In the genomic region with DNA sequence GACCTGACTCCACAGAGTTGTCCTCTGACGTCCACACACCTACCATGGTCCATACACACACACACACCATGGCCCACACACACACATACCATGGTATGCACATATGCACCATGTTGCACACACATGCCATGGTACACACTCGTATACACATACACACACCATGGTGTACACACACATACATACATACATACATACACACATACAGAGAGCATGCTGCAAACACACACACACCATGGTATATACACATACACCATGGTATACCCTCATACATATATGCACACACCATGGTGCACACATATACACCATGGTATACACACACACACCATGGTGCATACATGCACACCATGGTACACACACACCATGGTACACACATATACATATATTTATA, we compare ENCODE assay signal across 25 mouse cellular contexts. TPM values are rescaled to one million over a fixed set of nuclear protein-coding genes. Genes with fewer than 3 reads are reported as not detected.
DNase-seq lines count a peak whose midpoint lies in the region; ATAC-seq and TF ChIP-seq lines count a peak whose summit lies in the region.
"Had no signal": no experiment of that assay in that cellular context is flagged by ENCODE, and none has a peak within 500 bp of the region (broad histone marks: within the 10 kb centered on the region; RNA-seq: fewer than 3 reads in every experiment).

No protein-coding gene starts in this region.

- no peaks in the 10 kb centered on the region for H3K27me3 ChIP-seq in kidney, embryonic 15.5 days
- H3K27me3 ChIP-seq in lung, embryonic 14.5 days (ENCODE audit: insufficient read depth, low read length), result no peaks in the 10 kb centered on the region
- H3K27me3 ChIP-seq in CH12.LX (replicated peaks), result no peaks in the 10 kb centered on the region
- H3K27me3 ChIP-seq in limb, embryonic 15.5 days, result no peaks in the 10 kb centered on the region
- no peaks in the 10 kb centered on the region for H3K27me3 ChIP-seq in liver, embryonic 11.5 days (replicated peaks; ENCODE audit: control insufficient read depth, insufficient read depth, low read length)
- H3K27me3 ChIP-seq: hindbrain, embryonic 12.5 days; intestine, embryonic 15.5 days; limb, embryonic 13.5 days; liver, embryonic 13.5 days; neural tube, embryonic 13.5 days had no signal

- no peak for TF ChIP-seq CTCF in lung, embryonic 14.5 days (IDR thresholded peaks at IDR 0.05; ENCODE audit: low read depth)
- TF ChIP-seq CTCF in lung, adult 2 months (IDR thresholded peaks at IDR 0.05; ENCODE audit: insufficient read depth, low read length), result no peak
- TF ChIP-seq CTCF in CH12.LX (conservative IDR thresholded peaks at IDR 0.05 in 1 of 2, IDR thresholded peaks at IDR 0.05 in 1 of 2; ENCODE audit: low read depth in 2 of 2, low read length in 2 of 2), result no peak

- no peak for TF ChIP-seq EP300 in CH12.LX (IDR thresholded peaks at IDR 0.05; ENCODE audit: low read length)

- H3K9me3 ChIP-seq in kidney, embryonic 15.5 days (replicated peaks), result no peaks in the 10 kb centered on the region
- H3K9me3 ChIP-seq in lung, embryonic 14.5 days (ENCODE audit: low read depth, low read length), result no peaks in the 10 kb centered on the region
- no peaks in the 10 kb centered on the region for H3K9me3 ChIP-seq in CH12.LX (replicated peaks; ENCODE audit: low read length)
- H3K9me3 ChIP-seq in limb, embryonic 15.5 days, result no peaks in the 10 kb centered on the region
- H3K9me3 ChIP-seq in liver, embryonic 11.5 days (ENCODE audit: control insufficient read depth, low read length), result no peaks in the 10 kb centered on the region
- H3K9me3 ChIP-seq: G1E; hindbrain, embryonic 12.5 days; intestine, embryonic 15.5 days; limb, embryonic 13.5 days; liver, embryonic 13.5 days; neural tube, embryonic 13.5 days had no signal

- peak overlapping the region; percentile 68; the same call in 1 of the 2 replicates for H3K27ac ChIP-seq in kidney, embryonic 15.5 days
- H3K27ac ChIP-seq in lung, embryonic 14.5 days (ENCODE audit: low read depth), result no peak overlapping the region
- 0 out of 2 replicates have a peak overlapping the region, but pooled peaks have one; percentile 2 for H3K27ac ChIP-seq in CH12.LX (ENCODE audit: insufficient read depth, low read depth)
- no peak overlapping the region for H3K27ac ChIP-seq in limb, embryonic 15.5 days
- no peak overlapping the region for H3K27ac ChIP-seq in liver, embryonic 11.5 days (ENCODE audit: low read depth, low read length)
- H3K27ac ChIP-seq: hindbrain, embryonic 12.5 days; hindbrain, postnatal 0 days; intestine, embryonic 15.5 days; limb, embryonic 13.5 days; liver, embryonic 13.5 days; neural tube, embryonic 13.5 days had no signal

- no peaks in the 10 kb centered on the region for H3K36me3 ChIP-seq in kidney, embryonic 15.5 days
- H3K36me3 ChIP-seq in lung, embryonic 14.5 days (ENCODE audit: insufficient read depth), result no peaks in the 10 kb centered on the region
- no peaks in the 10 kb centered on the region for H3K36me3 ChIP-seq in CH12.LX (replicated peaks in 1 of 2; ENCODE audit: control insufficient read depth in 1 of 2, insufficient read depth in 1 of 2, low read length in 1 of 2)
- no peaks in the 10 kb centered on the region for H3K36me3 ChIP-seq in limb, embryonic 15.5 days
- H3K36me3 ChIP-seq in liver, embryonic 11.5 days (ENCODE audit: control insufficient read depth, insufficient read depth, low read length), result no peaks in the 10 kb centered on the region
- H3K36me3 ChIP-seq: G1E; hindbrain, embryonic 12.5 days; intestine, embryonic 15.5 days; limb, embryonic 13.5 days; liver, embryonic 13.5 days; neural tube, embryonic 13.5 days had no signal

- dilution Hi-C loops in CH12.LX (cut with MboI; ENCODE audit: extremely low pct_ligation_motif_present, extremely low pct_unique_long_range_greater_than_20kb, low sequenced_read_pairs), result no loop called here

- in situ Hi-C loops in CH12.LX (cut with MboI; ENCODE audit: low pct_ligation_motif_present, low pct_unique_long_range_greater_than_20kb, low sequenced_read_pairs), result no loop called here

- no peaks in the 10 kb centered on the region for H3K79me2 ChIP-seq in CH12.LX (replicated peaks; ENCODE audit: control insufficient read depth, extremely low read depth, insufficient read depth, poor library complexity, severe bottlenecking)

- no peak overlapping the region for H3K4me3 ChIP-seq in kidney, embryonic 15.5 days (replicated peaks)
- no peak overlapping the region for H3K4me3 ChIP-seq in lung, embryonic 14.5 days (ENCODE audit: low read depth, low read length)
- H3K4me3 ChIP-seq in lung, adult 2 months (replicated peaks; ENCODE audit: extremely low read depth, low read depth, low read length), result no peak overlapping the region
- H3K4me3 ChIP-seq in CH12.LX (replicated peaks in 1 of 3; ENCODE audit: low read depth in 2 of 3, low read length in 2 of 3, poor library complexity in 1 of 3), result no peak overlapping the region
- H3K4me3 ChIP-seq in limb, embryonic 15.5 days, result no peak overlapping the region
- H3K4me3 ChIP-seq in liver, embryonic 11.5 days (ENCODE audit: low read depth, low read length), result no peak overlapping the region
- H3K4me3 ChIP-seq: hindbrain, embryonic 12.5 days; intestine, embryonic 15.5 days; limb, embryonic 13.5 days; liver, embryonic 13.5 days; neural tube, embryonic 13.5 days had no signal

- H3K4me1 ChIP-seq in kidney, embryonic 15.5 days, result peaks cover 26% of the 10 kb centered on the region
- H3K4me1 ChIP-seq in lung, embryonic 14.5 days (ENCODE audit: insufficient read depth), result no peaks in the 10 kb centered on the region; the same call in 1 of the 2 replicates
- peaks cover 12% of the 10 kb centered on the region for H3K4me1 ChIP-seq in lung, adult 2 months (ENCODE audit: control insufficient read depth, insufficient read depth, low read length)
- H3K4me1 ChIP-seq in CH12.LX (ENCODE audit: control insufficient read depth in 1 of 2, insufficient read depth in 2 of 2), result peaks cover 5% of the 10 kb centered on the region in 2 experiments; a peak in 3 of 4 replicates
- H3K4me1 ChIP-seq in limb, embryonic 15.5 days, result no peaks in the 10 kb centered on the region
- H3K4me1 ChIP-seq in liver, embryonic 11.5 days (replicated peaks; ENCODE audit: control insufficient read depth, insufficient read depth, low read length), result peaks cover 4% of the 10 kb centered on the region; the same call in 1 of the 2 replicates
- H3K4me1 ChIP-seq: hindbrain, embryonic 12.5 days; intestine, embryonic 15.5 days; neural tube, embryonic 13.5 days had no signal

- H3K9ac ChIP-seq in kidney, embryonic 15.5 days, result no peak overlapping the region
- H3K9ac ChIP-seq in lung, embryonic 14.5 days, result no peak overlapping the region
- H3K9ac ChIP-seq in CH12.LX (ENCODE audit: insufficient read depth, low read depth), result no peak overlapping the region
- no peak overlapping the region for H3K9ac ChIP-seq in limb, embryonic 15.5 days
- H3K9ac ChIP-seq in liver, embryonic 11.5 days (ENCODE audit: low read depth, low read length), result no peak overlapping the region
- H3K9ac ChIP-seq: hindbrain, embryonic 12.5 days; intestine, embryonic 15.5 days; limb, embryonic 13.5 days; liver, embryonic 13.5 days; neural tube, embryonic 13.5 days had no signal

- no peak for DNase-seq in kidney, postnatal 14 days
- no peak for DNase-seq in lung, embryonic 14.5 days
- no peak for DNase-seq in lung, adult 2 months
- DNase-seq in CH12.LX (ENCODE audit: extremely low read depth), result no peak
- no peak for DNase-seq in liver, embryonic 11.5 days (ENCODE audit: low spot score)
- DNase-seq: adrenal gland, adult 8-10 months; cerebellum, adult 8-10 months; cerebellum, postnatal 25 days; gastrocnemius, adult 2 months; gastrocnemius, postnatal 36 days; heart, postnatal 36 days; layer of hippocampus, adult 9-11 months; liver, embryonic 13.5 days; lung, adult 18-20 months; right cerebral cortex, postnatal 14 days had no signal

- WGBS in kidney, embryonic 15.5 days, result 72% methylated on average over 2 of the region's 2 CpGs
- 73% methylated on average over 2 of the region's 2 CpGs for WGBS in lung, embryonic 14.5 days
- 78% methylated on average over 2 of the region's 2 CpGs for WGBS in lung, adult 2 months
- WGBS in limb, embryonic 15.5 days, result 75% methylated on average over 2 of the region's 2 CpGs
- WGBS in liver, embryonic 11.5 days, result 84% methylated on average over 2 of the region's 2 CpGs

- H3K4me2 ChIP-seq in kidney, embryonic 15.5 days, result no peak overlapping the region
- no peak overlapping the region for H3K4me2 ChIP-seq in lung, embryonic 14.5 days
- no peak overlapping the region for H3K4me2 ChIP-seq in CH12.LX (ENCODE audit: insufficient read depth, low read depth, poor library complexity, severe bottlenecking)
- H3K4me2 ChIP-seq in limb, embryonic 15.5 days, result no peak overlapping the region
- H3K4me2 ChIP-seq in liver, embryonic 11.5 days, result no peak overlapping the region
- H3K4me2 ChIP-seq: heart, embryonic 11.5 days; hindbrain, embryonic 12.5 days; intestine, embryonic 15.5 days; limb, embryonic 13.5 days; liver, embryonic 13.5 days; neural tube, embryonic 13.5 days had no signal

- no peak for TF ChIP-seq RAD21 in CH12.LX (IDR thresholded peaks at IDR 0.05; ENCODE audit: low read depth, low read length)

- 0 out of 2 replicates have a peak, but pooled peaks have one; percentile 16 for ATAC-seq in kidney, embryonic 15.5 days (replicated peaks; ENCODE audit: low FRiP score)
- ATAC-seq in lung, embryonic 14.5 days (ENCODE audit: insufficient read depth), result peak; percentile 60; the same call in 1 of the 2 replicates
- ATAC-seq in limb, embryonic 15.5 days (ENCODE audit: insufficient number of reproducible peaks, low FRiP score, low TSS enrichment, low read depth), result 0 out of 2 replicates have a peak, but pooled peaks have one; percentile 35
- ATAC-seq in liver, embryonic 11.5 days (replicated peaks; ENCODE audit: low FRiP score), result no peak
- ATAC-seq: forebrain, embryonic 16.5 days; hindbrain, postnatal 0 days; intestine, embryonic 15.5 days had no signal

- no peak for TF ChIP-seq POLR2A in lung, adult 2 months (IDR thresholded peaks at IDR 0.05; ENCODE audit: borderline replicate concordance, extremely low read depth, low read depth, low read length)
- no peak for TF ChIP-seq POLR2A in CH12.LX (IDR thresholded peaks at IDR 0.05; ENCODE audit: low read depth, low read length)

TF ChIP-seq in CH12.LX, 34 proteins besides CTCF, POLR2A, EP300 and RAD21 (continues in another document):
- TF ChIP-seq NELFE (IDR thresholded peaks at IDR 0.05; ENCODE audit: low read depth, low read length) (no peak), PAX5 (IDR thresholded peaks at IDR 0.05; ENCODE audit: low read length) (no peak), MXI1 (IDR thresholded peaks at IDR 0.05; ENCODE audit: low read depth, low read length) (no peak), ZMIZ1 (IDR thresholded peaks at IDR 0.05; ENCODE audit: low read depth, low read length) (no peak)

RNA-seq across cellular contexts. Expression of gene Lpin2, which starts 45.0 kb away (rescaled TPM):
- 70.7 and 75.3 TPM in 2 replicates for polyA plus RNA-seq in kidney, embryonic 15.5 days (2015; fragmentation: Nextera tagmentation; extraction: Ambion mirVana)
- polyA plus RNA-seq in lung, embryonic 14.5 days (2014; fragmentation: Nextera tagmentation; extraction: Ambion mirVana), result 37.2 and 39.9 TPM in 2 replicates
- 51.2 and 55.8 TPM in 2 replicates for polyA plus RNA-seq in lung, adult 2 months (2012; rRNA removed)
- 25.1 and 28.1 TPM in 2 replicates for total RNA-seq in CH12.LX (2012; rRNA removed)
- 25.4 TPM in 2 replicates for total RNA-seq in CH12.LX (2014; rRNA removed)
- 30.4 and 31.4 TPM in 2 replicates for polyA plus RNA-seq in CH12.LX (2012; ENCODE audit: insufficient read length, low read depth)
- polyA plus RNA-seq in limb, embryonic 15.5 days (2015; fragmentation: Nextera tagmentation; extraction: Ambion mirVana), result 31.9 and 32.6 TPM in 2 replicates
- polyA plus RNA-seq in liver, embryonic 11.5 days (2014; fragmentation: Nextera tagmentation; extraction: Ambion mirVana), result 37.7 and 37.9 TPM in 2 replicates

Comparison
In these comparisons a context has a peak if more than half of its experiments do, and no peak if none do; other contexts are left out.
1. H3K27ac ChIP-seq: peak in kidney, embryonic 15.5 days (single experiment) and CH12.LX (single experiment); none in lung, embryonic 14.5 days (single experiment), limb, embryonic 15.5 days (single experiment) and liver, embryonic 11.5 days (single experiment).